Mouse (Mus musculus): ENCODE measurements at regions not wholly inside any gene's neighbourhood (a gene's known extent, or its start where the extent isn't known, plus 50 kb on each side); places are given as distances from the start of the nearest gene placed in this dataset.

- DNase-seq = no peak
Observed at GRCm38 (mm10) chr14:72777927-72778560, 68.2 kb upstream of the Fndc3a start.

- DNase-seq = no peak
Observed at GRCm38 (mm10) chr14:72770237-72770636, 60.4 kb upstream of the Fndc3a start.

GRCm38 (mm10) chr14:72760123-72760522 lies 50.3 kb upstream of the Fndc3a start:
- no peak for DNase-seq
